Mouse (Mus musculus) embryonic fibroblast, embryonic 13.5 days (primary cell): Measurements from ENCODE around the gene Bach2.

Source experiments
- CTCF ChIP-seq: IDR thresholded peaks from 2 replicates; pipeline ENCODE4 v1.5.1; 2011; ENCODE audit warnings: mild to moderate bottlenecking, control low read depth, low read length, moderate library complexity, borderline replicate concordance; ENCODE audit not compliant: insufficient read depth
- POLR2A ChIP-seq: IDR thresholded peaks from 2 replicates; pipeline ENCODE4 v1.6.1; 2011; ENCODE audit warnings: low read depth, mild to moderate bottlenecking, control low read depth, low read length, moderate library complexity

GRCm38 (mm10) chr4:32463065-32463464, 224.5 kb downstream of the Bach2 start:
- no peak for TF ChIP-seq POLR2A
- no peak for TF ChIP-seq CTCF
